18 mouse cellular contexts compared by ENCODE assay signal in the genomic region with DNA sequence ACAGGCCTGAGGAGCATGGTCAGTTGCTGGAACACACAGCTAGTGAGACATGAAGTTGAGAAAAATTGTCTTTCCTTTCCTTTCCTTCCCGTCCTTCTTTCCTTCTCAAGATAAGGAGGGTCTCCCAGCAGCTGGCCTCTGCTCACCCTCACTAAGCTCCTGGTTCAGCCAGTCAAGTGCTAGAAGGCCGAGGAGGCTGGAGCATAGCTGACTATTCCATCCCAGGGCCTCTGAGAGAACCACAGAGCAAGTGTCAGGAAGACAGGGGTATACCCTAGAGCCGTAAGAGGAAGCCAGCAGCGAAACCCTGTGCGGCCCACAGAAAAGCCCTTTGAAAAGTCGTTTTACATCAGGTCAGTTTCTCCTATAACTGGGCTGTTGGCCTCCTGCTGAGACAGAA.
"Had no signal": no experiment of that assay in that cellular context is flagged by ENCODE, and none has a peak within 500 bp of the region (broad histone marks: within the 10 kb centered on the region; RNA-seq: fewer than 3 reads in every experiment).

No protein-coding gene starts in this region.

- H3K27ac ChIP-seq: liver, embryonic 14.5 days; midbrain, embryonic 10.5 days; midbrain, embryonic 13.5 days; midbrain, embryonic 15.5 days; neural tube, embryonic 13.5 days; neural tube, embryonic 15.5 days had no signal

- H3K4me1 ChIP-seq: midbrain, embryonic 10.5 days; midbrain, embryonic 13.5 days; midbrain, embryonic 15.5 days had no signal

- H3K4me3 ChIP-seq: midbrain, embryonic 10.5 days; midbrain, embryonic 13.5 days; midbrain, embryonic 15.5 days; myocyte; neural tube, embryonic 13.5 days; neural tube, embryonic 15.5 days had no signal

- H3K4me2 ChIP-seq: lung, embryonic 14.5 days; midbrain, embryonic 13.5 days; midbrain, embryonic 15.5 days; neural tube, embryonic 13.5 days; neural tube, embryonic 15.5 days had no signal

- H3K27me3 ChIP-seq: midbrain, embryonic 13.5 days; midbrain, embryonic 15.5 days; neural tube, embryonic 13.5 days; neural tube, embryonic 15.5 days had no signal

- H3K9me3 ChIP-seq: midbrain, embryonic 10.5 days; midbrain, embryonic 13.5 days; midbrain, embryonic 15.5 days; neural tube, embryonic 13.5 days; neural tube, embryonic 15.5 days had no signal

- DNase-seq: lung, adult 18-20 months; lung, embryonic 14.5 days; lung, postnatal 10 days; lung, postnatal 4 days; right cerebral cortex, adult 18-20 months; right cerebral cortex, postnatal 25 days; right cerebral cortex, postnatal 4 days; spleen, adult 18-20 months; thymus, adult 18-20 months; thymus, postnatal 14 days; thymus, postnatal 36 days had no signal

- H3K9ac ChIP-seq: liver, embryonic 14.5 days; lung, embryonic 14.5 days; midbrain, embryonic 13.5 days; midbrain, embryonic 15.5 days; neural tube, embryonic 13.5 days; neural tube, embryonic 15.5 days had no signal

- ATAC-seq: midbrain, embryonic 13.5 days; midbrain, embryonic 15.5 days had no signal

- H3K36me3 ChIP-seq: midbrain, embryonic 10.5 days; midbrain, embryonic 13.5 days; midbrain, embryonic 15.5 days; neural tube, embryonic 13.5 days; neural tube, embryonic 15.5 days had no signal
